Mouse (Mus musculus): ENCODE measurements around the gene Pax5.

DNA sequence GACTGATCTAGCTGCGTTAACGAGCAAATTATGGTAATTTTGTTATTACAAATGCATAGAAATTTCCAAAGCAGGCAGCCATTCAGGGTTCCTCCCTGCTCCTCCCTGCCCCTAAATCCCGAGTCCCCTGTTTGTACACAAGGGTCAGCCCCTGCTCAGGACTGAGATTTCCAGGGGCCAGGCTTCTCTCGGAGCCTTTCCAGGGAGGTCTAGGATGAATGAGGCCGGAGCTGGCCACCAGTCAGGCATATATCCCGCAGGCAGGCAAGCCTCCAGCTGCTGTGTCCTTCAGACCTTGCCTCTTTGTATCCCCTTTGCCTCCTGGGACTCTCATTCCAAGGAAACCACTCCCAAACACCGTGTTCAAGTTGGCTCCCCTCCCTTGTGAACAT is 151.7 kb downstream of the Pax5 start:
- TF ChIP-seq GATA1 (IDR thresholded peaks at IDR 0.05; ENCODE audit: borderline replicate concordance, low read length) (no peak), FLI1 (IDR thresholded peaks at IDR 0.05; ENCODE audit: low read length) (no peak)

Measured in megakaryocyte, embryonic 14.5 days (primary cell).